Mouse (Mus musculus) gastrocnemius, postnatal 4 days (tissue): ENCODE data around the gene Sh3gl1. TPM values are rescaled to one million over a fixed set of nuclear protein-coding genes. Genes with fewer than 3 reads are reported as not detected.
A peak's percentile ranks its signal among the peaks of the same experiment; 100 is the strongest.
"Not testable (repeated sequence)": the region's sequence is repeated elsewhere in the genome, so short reads cannot be mapped to it uniquely, and the experiment has no call there.

Source experiments
- DNase-seq, 2 experiments: peaks; one replicate each; pipeline ENCODE4 v3.0.0; 2021 to 2022; ENCODE audit warnings: low spot score in 2 of 2, mixed read lengths in 2 of 2
- long read RNA-seq, 2 experiments: library from polyadenylated mRNA; stranded (forward); transcript quantifications; one replicate each; pipeline ENCODE4 v2.0.0; 2021
- total RNA-seq, 2 experiments: library from RNA; stranded (reverse); gene quantifications; 2 replicates each; pipeline ENCODE4 v1.2.3; 2021

The Sh3gl1 gene
- 10 to 100 TPM; 56.0 to 59.9 TPM for total RNA-seq
- long read RNA-seq, experiment 1, transcript Sh3gl1-201 (10 exons, 2,073 nt) = major isoform, 129 of 144 reads
- long read RNA-seq, experiment 1, partial matches to known transcripts = 5 of 144 reads
- long read RNA-seq, experiment 1, other reads (novel, unspliced or antisense) = 6 of 144 reads
- long read RNA-seq, experiment 2, transcript Sh3gl1-203 (9 exons, 1,375 nt) = minor isoform, 5 of 171 reads
- long read RNA-seq, experiment 2, transcript Sh3gl1-201 (10 exons, 2,073 nt) = major isoform, 136 of 171 reads
- long read RNA-seq, experiment 2, partial matches to known transcripts = 5 of 171 reads
- long read RNA-seq, experiment 2, other reads (novel, unspliced or antisense) = 23 of 171 reads

GRCm38 (mm10) chr17:56036176-56036900, at the start of gene Sh3gl1:
Gene Sh3gl1 (minus strand): TSS chr17:56036635.
- peak; percentile 99 for DNase-seq

GRCm38 (mm10) chr17:56080781-56081585, 44.5 kb upstream of the Sh3gl1 start:
- no peak for DNase-seq

- no peak for DNase-seq
Observed at GRCm38 (mm10) chr17:56079921-56080320, 43.5 kb upstream of the Sh3gl1 start.

GRCm38 (mm10) chr17:56078880-56079795, 42.7 kb upstream of the Sh3gl1 start, which contains the start of gene Hdgfl2:
Gene Hdgfl2 (plus strand): TSS chr17:56079634.
- peak; percentile 99 to 100 for DNase-seq

- not testable (repeated sequence) for DNase-seq
Observed at GRCm38 (mm10) chr17:56078361-56078760, 41.9 kb upstream of the Sh3gl1 start.

GRCm38 (mm10) chr17:56077523-56077922, 41.1 kb upstream of the Sh3gl1 start:
- DNase-seq = no peak

GRCm38 (mm10) chr17:56074827-56075208, 38.4 kb upstream of the Sh3gl1 start, which contains the start of gene Ubxn6:
Gene Ubxn6 (minus strand): TSS chr17:56075028.
- DNase-seq = peak; percentile 97 to 99

- peak; percentile 75 to 88 for DNase-seq
Observed at GRCm38 (mm10) chr17:56074097-56074826, 37.8 kb upstream of the Sh3gl1 start.

- no peak for DNase-seq
Observed at GRCm38 (mm10) chr17:56072243-56072642, 35.8 kb upstream of the Sh3gl1 start.

- DNase-seq = no peak
Observed at GRCm38 (mm10) chr17:56071126-56071525, 34.7 kb upstream of the Sh3gl1 start.

GRCm38 (mm10) chr17:56069066-56069465, 32.6 kb upstream of the Sh3gl1 start:
- no peak for DNase-seq

GRCm38 (mm10) chr17:56066451-56066850, 30.0 kb upstream of the Sh3gl1 start:
- DNase-seq = no peak

GRCm38 (mm10) chr17:56065715-56066114, 29.3 kb upstream of the Sh3gl1 start:
- DNase-seq = not testable (repeated sequence)

- DNase-seq = no peak
Observed at GRCm38 (mm10) chr17:56062081-56062480, 25.6 kb upstream of the Sh3gl1 start.

GRCm38 (mm10) chr17:56057381-56058120, 21.1 kb upstream of the Sh3gl1 start:
- no peak for DNase-seq

- DNase-seq = no peak
Observed at GRCm38 (mm10) chr17:56055945-56056678, 19.7 kb upstream of the Sh3gl1 start.

- DNase-seq = no peak
Observed at GRCm38 (mm10) chr17:56054938-56055337, 18.5 kb upstream of the Sh3gl1 start.

- no peak for DNase-seq
Observed at GRCm38 (mm10) chr17:56051369-56051768, 14.9 kb upstream of the Sh3gl1 start.
